Mouse (Mus musculus) liver, postnatal 0 days (tissue): ENCODE measurements around the gene Chst11.

Source experiments
- CTCF ChIP-seq: sonication (generic); IDR thresholded peaks from 2 replicates; pipeline ENCODE4 v1.5.1; 2016; ENCODE audit warnings: antibody characterized with exemption, low read depth
- EP300 ChIP-seq: IDR thresholded peaks from 2 replicates; pipeline ENCODE4 v1.6.1; 2016; ENCODE audit warnings: antibody characterized with exemption, low read depth, mild to moderate bottlenecking

DNA sequence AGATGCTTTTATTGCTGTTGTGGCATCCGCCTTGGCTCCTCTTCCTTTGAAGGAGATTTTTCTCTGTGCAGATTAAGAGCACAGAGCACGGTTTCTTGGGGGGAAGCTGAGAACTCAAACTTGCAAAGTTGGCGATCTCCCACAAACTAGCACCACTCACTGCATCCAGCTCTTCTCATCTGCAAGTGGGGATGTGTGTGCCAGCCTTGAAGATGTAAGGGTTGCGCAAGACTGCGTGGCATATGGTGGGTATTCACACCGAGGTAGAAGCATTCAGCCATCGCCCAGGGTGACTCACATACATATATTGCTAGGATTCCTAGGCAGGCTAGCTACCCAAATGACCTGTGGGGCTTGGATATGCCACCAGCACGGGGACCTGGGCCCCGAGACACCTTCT lies 52.9 kb downstream of the Chst11 start:
- TF ChIP-seq CTCF = no peak
- no peak for TF ChIP-seq EP300
